ENCODE assay signal across 9 mouse cellular contexts in genomic region chr14:32201354-32201753, GRCm38 (mm10). TPM values are rescaled to one million over a fixed set of nuclear protein-coding genes. Genes with fewer than 3 reads are reported as not detected.
DNase-seq lines count a peak whose midpoint lies in the region; TF ChIP-seq lines count a peak whose summit lies in the region.
"Had no signal": no experiment of that assay in that cellular context is flagged by ENCODE, and none has a peak within 500 bp of the region (broad histone marks: within the 10 kb centered on the region; RNA-seq: fewer than 3 reads in every experiment).

No protein-coding gene starts in this region.

- H3K36me3 ChIP-seq in erythroblast, embryonic 14.5 days (ENCODE audit: control insufficient read depth), result peaks cover 39% of the 10 kb centered on the region

- H3K27me3 ChIP-seq in erythroblast, embryonic 14.5 days (ENCODE audit: control insufficient read depth), result no peaks in the 10 kb centered on the region

- H3K27ac ChIP-seq in olfactory bulb, adult 2 months (ENCODE audit: insufficient read depth, low read depth, low read length), result no peak overlapping the region

- intact Hi-C loops in left cerebral cortex, postnatal 36 days (cut with DNase I), result no loop called here

- no peaks in the 10 kb centered on the region for H3K9me3 ChIP-seq in erythroblast, embryonic 14.5 days (ENCODE audit: control insufficient read depth, low read length)

- no peak for TF ChIP-seq POLR2A in olfactory bulb, adult 2 months (IDR thresholded peaks at IDR 0.05; ENCODE audit: insufficient read depth, low read depth, low read length)

- H3K4me1 ChIP-seq in erythroblast, embryonic 14.5 days (ENCODE audit: control insufficient read depth), result peaks cover 39% of the 10 kb centered on the region
- H3K4me1 ChIP-seq in olfactory bulb, adult 2 months (ENCODE audit: control insufficient read depth, insufficient read depth, low read length), result peaks cover 4% of the 10 kb centered on the region; the same call in 1 of the 2 replicates

- WGBS in olfactory bulb, adult 2 months, result under 1% methylated on average over 26 of the region's 26 CpGs

- peak; percentile 9 for DNase-seq in layer of hippocampus, adult 9-10 months (ENCODE audit: low spot score)
- DNase-seq in layer of hippocampus, adult 11-12 months (ENCODE audit: low spot score), result no peak
- peak; percentile 54 for DNase-seq in NIH3T3 (ENCODE audit: low read depth)
- DNase-seq in liver, result peak; percentile 29
- no peak for DNase-seq in left cerebral cortex, postnatal 36 days (ENCODE audit: low spot score in 2 of 2)
- no peak for DNase-seq in cerebellum, adult 11 months

- no peak for TF ChIP-seq CTCF in olfactory bulb, adult 2 months (IDR thresholded peaks at IDR 0.05; ENCODE audit: insufficient read depth, low read depth, low read length)

- H3K4me3 ChIP-seq in erythroblast, embryonic 14.5 days (replicated peaks), result peak overlapping the region; percentile 99
- H3K4me3 ChIP-seq in olfactory bulb, adult 2 months (ENCODE audit: insufficient read depth, low read depth, low read length), result peak overlapping the region; percentile 66

RNA-seq across cellular contexts. Expression of gene Timm23, which starts 0.3 kb away (rescaled TPM):
- polyA plus RNA-seq in erythroblast, embryonic 14.5 days (2012), result 15.2 and 17.5 TPM in 2 replicates
- not detected in 2 replicates for polyA plus RNA-seq in olfactory bulb, adult 2 months (2012; ENCODE audit: insufficient read depth, insufficient read length, low replicate concordance, missing spikeins)
- total RNA-seq in left cerebral cortex, postnatal 36 days (2021), result 10 to 100 TPM; 61.9 to 80.2 TPM

RNA-seq across cellular contexts. Expression of gene Parg, which starts 0.4 kb away (rescaled TPM):
- 0.39 and 0.68 TPM in 2 replicates for polyA plus RNA-seq in erythroblast, embryonic 14.5 days (2012)
- not detected in 2 replicates for polyA plus RNA-seq in olfactory bulb, adult 2 months (2012; ENCODE audit: insufficient read depth, insufficient read length, low replicate concordance, missing spikeins)
- total RNA-seq in left cerebral cortex, postnatal 36 days (2021), result 10 to 100 TPM; 35.9 to 42.6 TPM

RNA-seq across cellular contexts. Expression of gene Ncoa4, which starts 41.7 kb away (rescaled TPM):
- 6.9 and 7.6 TPM in 2 replicates for polyA plus RNA-seq in erythroblast, embryonic 14.5 days (2012)
- polyA plus RNA-seq in olfactory bulb, adult 2 months (2012; ENCODE audit: insufficient read depth, insufficient read length, low replicate concordance, missing spikeins), result not detected in 2 replicates
- 100 to 1,000 TPM; 102 to 106 TPM for total RNA-seq in left cerebral cortex, postnatal 36 days (2021)

RNA-seq across cellular contexts. Expression of gene Msmb, which starts 59.5 kb away (rescaled TPM):
- polyA plus RNA-seq in erythroblast, embryonic 14.5 days (2012), result not detected in 2 replicates
- not detected in 2 replicates for polyA plus RNA-seq in olfactory bulb, adult 2 months (2012; ENCODE audit: insufficient read depth, insufficient read length, low replicate concordance, missing spikeins)
- not detected for total RNA-seq in left cerebral cortex, postnatal 36 days (2021)
- total RNA-seq: hematopoietic stem cell, adult 5-6 weeks had no signal

Comparison
In these comparisons a context has a peak if more than half of its experiments do, and no peak if none do; other contexts are left out.
1. DNase-seq: peak in layer of hippocampus, adult 9-10 months (single experiment), NIH3T3 (single experiment) and liver (single experiment); none in layer of hippocampus, adult 11-12 months (single experiment), left cerebral cortex, postnatal 36 days (0 of 2) and cerebellum, adult 11 months (single experiment).
2. RNA of gene Timm23, which starts 0.3 kb away (polyA plus RNA-seq): 15.2 to 17.5 TPM in erythroblast, embryonic 14.5 days; not detected in olfactory bulb, adult 2 months; every median in the first group is over 10 times any median in the second.